ENCODE assay signal across 19 mouse cellular contexts in the genomic region with DNA sequence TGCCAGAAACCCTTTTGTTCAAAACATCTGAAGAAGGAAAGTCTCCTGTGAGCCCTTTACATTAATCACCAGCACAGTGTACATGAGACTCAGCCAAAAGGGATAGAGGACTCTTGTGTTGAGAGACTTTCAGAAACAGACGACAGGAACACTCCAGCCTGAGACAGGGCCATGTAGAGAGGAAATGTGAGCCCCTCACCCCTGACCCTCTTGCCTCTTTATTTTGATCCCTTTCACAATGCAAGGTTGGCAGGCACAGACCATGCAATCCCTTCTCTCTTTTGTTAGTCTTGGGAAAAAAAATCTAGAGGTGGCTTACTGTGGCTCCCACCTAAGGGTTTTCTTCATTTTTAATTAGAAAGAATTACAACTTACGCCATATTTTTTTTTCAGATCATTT.
DNase-seq lines count a peak whose midpoint lies in the region; ATAC-seq and TF ChIP-seq lines count a peak whose summit lies in the region.
"Had no signal": no experiment of that assay in that cellular context is flagged by ENCODE, and none has a peak within 500 bp of the region (broad histone marks: within the 10 kb centered on the region; RNA-seq: fewer than 3 reads in every experiment).

No protein-coding gene starts in this region.

- peak overlapping the region; percentile 32; the same call in 1 of the 2 replicates for H3K27ac ChIP-seq in forebrain, embryonic 10.5 days
- H3K27ac ChIP-seq in forebrain, embryonic 16.5 days (ENCODE audit: low read length), result no peak overlapping the region
- no peak overlapping the region for H3K27ac ChIP-seq in kidney, postnatal 0 days
- no peak overlapping the region for H3K27ac ChIP-seq in embryonic facial prominence, embryonic 10.5 days (replicated peaks)
- H3K27ac ChIP-seq: embryonic facial prominence, embryonic 15.5 days; midbrain, embryonic 12.5 days had no signal

- no peaks in the 10 kb centered on the region for H3K27me3 ChIP-seq in forebrain, embryonic 10.5 days (ENCODE audit: poor library complexity, severe bottlenecking)
- no peaks in the 10 kb centered on the region for H3K27me3 ChIP-seq in forebrain, embryonic 16.5 days (replicated peaks; ENCODE audit: control insufficient read depth, insufficient read depth, low read length)
- H3K27me3 ChIP-seq in kidney, postnatal 0 days (ENCODE audit: insufficient read depth, low read length), result no peaks in the 10 kb centered on the region
- H3K27me3 ChIP-seq in embryonic facial prominence, embryonic 10.5 days (replicated peaks; ENCODE audit: low read depth, poor library complexity, severe bottlenecking), result no peaks in the 10 kb centered on the region
- H3K27me3 ChIP-seq: embryonic facial prominence, embryonic 15.5 days; midbrain, embryonic 12.5 days had no signal

- DNase-seq in forebrain, embryonic 10.5 days (ENCODE audit: extremely low spot score, low spot score), result peak; percentile 30
- peak; percentile 57 for DNase-seq in kidney, postnatal 0 days (ENCODE audit: low spot score)
- no peak for DNase-seq in kidney, postnatal 36 days
- peak; percentile 43 for DNase-seq in embryonic facial prominence, embryonic 10.5 days (ENCODE audit: low spot score)
- DNase-seq in mesoderm, embryonic 11.5 days (ENCODE audit: low read depth, low spot score), result peak; percentile 61
- no peak for DNase-seq in frontal cortex, postnatal 14 days (ENCODE audit: low spot score in 2 of 2)
- DNase-seq in layer of hippocampus, adult 8-10 months (ENCODE audit: low spot score in 2 of 2), result no peak
- DNase-seq: cerebellum, postnatal 10 days; gastrocnemius, postnatal 14 days; heart, postnatal 10 days; kidney, adult 18-20 months; lung, adult 2 months; lung, postnatal 36 days; thymus, adult 18-20 months had no signal

- H3K4me1 ChIP-seq in forebrain, embryonic 10.5 days, result peaks cover 13% of the 10 kb centered on the region
- no peaks in the 10 kb centered on the region for H3K4me1 ChIP-seq in forebrain, embryonic 16.5 days (replicated peaks; ENCODE audit: control insufficient read depth, insufficient read depth, low read length)
- no peaks in the 10 kb centered on the region for H3K4me1 ChIP-seq in kidney, postnatal 0 days (replicated peaks; ENCODE audit: insufficient read depth, low read length)
- peaks cover 8% of the 10 kb centered on the region for H3K4me1 ChIP-seq in embryonic facial prominence, embryonic 10.5 days
- H3K4me1 ChIP-seq: embryonic facial prominence, embryonic 15.5 days had no signal

- no peak for TF ChIP-seq CTCF in kidney, postnatal 0 days (IDR thresholded peaks at IDR 0.05; ENCODE audit: low read depth)

- H3K36me3 ChIP-seq in forebrain, embryonic 10.5 days (replicated peaks), result no peaks in the 10 kb centered on the region
- H3K36me3 ChIP-seq in forebrain, embryonic 16.5 days (ENCODE audit: control insufficient read depth, insufficient read depth), result no peaks in the 10 kb centered on the region
- H3K36me3 ChIP-seq in kidney, postnatal 0 days (ENCODE audit: insufficient read depth, low read length), result no peaks in the 10 kb centered on the region
- no peaks in the 10 kb centered on the region for H3K36me3 ChIP-seq in embryonic facial prominence, embryonic 10.5 days (replicated peaks)
- H3K36me3 ChIP-seq: embryonic facial prominence, embryonic 15.5 days; midbrain, embryonic 12.5 days had no signal

- H3K4me2 ChIP-seq in forebrain, embryonic 16.5 days (ENCODE audit: low read length), result no peak overlapping the region
- no peak overlapping the region for H3K4me2 ChIP-seq in kidney, postnatal 0 days (ENCODE audit: low read length)
- H3K4me2 ChIP-seq: embryonic facial prominence, embryonic 15.5 days; liver, embryonic 11.5 days; midbrain, embryonic 12.5 days had no signal

- no peak overlapping the region for H3K4me3 ChIP-seq in forebrain, embryonic 10.5 days
- H3K4me3 ChIP-seq in forebrain, embryonic 16.5 days (replicated peaks; ENCODE audit: low read length), result no peak overlapping the region
- no peak overlapping the region for H3K4me3 ChIP-seq in kidney, postnatal 0 days (replicated peaks; ENCODE audit: low read depth, low read length)
- H3K4me3 ChIP-seq in embryonic facial prominence, embryonic 10.5 days, result no peak overlapping the region
- H3K4me3 ChIP-seq: embryonic facial prominence, embryonic 15.5 days; midbrain, embryonic 12.5 days had no signal

- no peak for ATAC-seq in forebrain, embryonic 16.5 days
- peak; percentile 29; the same call in 1 of the 2 replicates for ATAC-seq in kidney, postnatal 0 days (replicated peaks; ENCODE audit: low FRiP score, low read depth)
- ATAC-seq: hindbrain, embryonic 16.5 days had no signal

- H3K9ac ChIP-seq in forebrain, embryonic 16.5 days (replicated peaks; ENCODE audit: low read depth, low read length), result no peak overlapping the region
- H3K9ac ChIP-seq in kidney, postnatal 0 days (ENCODE audit: low read depth, low read length), result no peak overlapping the region
- H3K9ac ChIP-seq: embryonic facial prominence, embryonic 15.5 days; midbrain, embryonic 12.5 days had no signal

- no peaks in the 10 kb centered on the region for H3K9me3 ChIP-seq in forebrain, embryonic 10.5 days
- no peaks in the 10 kb centered on the region for H3K9me3 ChIP-seq in forebrain, embryonic 16.5 days (ENCODE audit: control insufficient read depth, low read length)
- H3K9me3 ChIP-seq in kidney, postnatal 0 days (replicated peaks; ENCODE audit: low read length), result no peaks in the 10 kb centered on the region
- no peaks in the 10 kb centered on the region for H3K9me3 ChIP-seq in embryonic facial prominence, embryonic 10.5 days
- H3K9me3 ChIP-seq: embryonic facial prominence, embryonic 15.5 days; midbrain, embryonic 12.5 days had no signal

- 16% methylated on average over 2 of the region's 2 CpGs for WGBS in forebrain, embryonic 10.5 days
- whole genome bisulfite sequencing in forebrain, embryonic 16.5 days, result 14% methylated on average over 2 of the region's 2 CpGs
- WGBS in kidney, postnatal 0 days, result 32% methylated on average over 2 of the region's 2 CpGs
- WGBS in embryonic facial prominence, embryonic 10.5 days, result 30% methylated on average over 2 of the region's 2 CpGs

Comparison
In these comparisons a context has a peak if more than half of its experiments do, and no peak if none do; other contexts are left out.
1. DNase-seq: peak in forebrain, embryonic 10.5 days (single experiment), kidney, postnatal 0 days (single experiment), embryonic facial prominence, embryonic 10.5 days (single experiment) and mesoderm, embryonic 11.5 days (single experiment); none in kidney, postnatal 36 days (0 of 2), frontal cortex, postnatal 14 days (0 of 2) and layer of hippocampus, adult 8-10 months (0 of 2).